Mouse (Mus musculus) lung, embryonic 14.5 days (tissue): Measurements from ENCODE around the gene Ntrk3. TPM values are rescaled to one million over a fixed set of nuclear protein-coding genes. Genes with fewer than 3 reads are reported as not detected.

ENCODE experiments used
- ATAC-seq: fragments of 200-750 bp; cut with Nextera tagmentation; 2 replicates; pipeline ENCODE4 v1.8.0; 2017; ENCODE audit warnings: mild to moderate bottlenecking, moderate TSS enrichment, moderate library complexity; ENCODE audit not compliant: insufficient read depth
- DNase-seq: peaks from one replicate; pipeline ENCODE4 v3.0.0-alpha.2; 2015
- H3K27ac ChIP-seq: fragments of 300-500 bp; sonication (generic); 2 replicates; pipeline ENCODE4 v1.5.1; 2014; ENCODE audit warnings: low read depth, mild to moderate bottlenecking, moderate library complexity
- H3K27me3 ChIP-seq: fragments of 300-500 bp; sonication (generic); 2 replicates; pipeline ENCODE4 v1.6.1; 2014; ENCODE audit warnings: low read length, control low read depth; ENCODE audit not compliant: insufficient read depth
- H3K36me3 ChIP-seq: fragments of 300-500 bp; sonication (generic); 2 replicates; pipeline ENCODE4 v1.6.1; 2014; ENCODE audit warnings: control low read depth; ENCODE audit not compliant: insufficient read depth
- H3K4me1 ChIP-seq: fragments of 300-500 bp; sonication (generic); 2 replicates; pipeline ENCODE4 v1.6.1; 2014; ENCODE audit warnings: antibody characterized with exemption, control low read depth; ENCODE audit not compliant: insufficient read depth
- H3K4me2 ChIP-seq: fragments of 300-500 bp; sonication (generic); 2 replicates; pipeline ENCODE4 v1.6.1; 2014; ENCODE audit warnings: mild to moderate bottlenecking
- H3K4me3 ChIP-seq: fragments of 300-500 bp; sonication (generic); 2 replicates; pipeline ENCODE4 v1.5.1; 2014; ENCODE audit warnings: low read depth, low read length
- H3K9ac ChIP-seq: fragments of 300-500 bp; sonication (generic); 2 replicates; pipeline ENCODE4 v1.6.1; 2014
- H3K9me3 ChIP-seq: fragments of 300-500 bp; sonication (generic); 2 replicates; pipeline ENCODE4 v1.6.1; 2016; ENCODE audit warnings: low read depth, low read length, control low read depth
- CTCF ChIP-seq: IDR thresholded peaks from 2 replicates; pipeline ENCODE4 v1.5.1; 2016; ENCODE audit warnings: antibody characterized with exemption, low read depth
- WGBS: fragments of 180-500 bp; shearing (Covaris S2); extraction: QIAGEN DNeasy Blood & Tissue Kit; methylation state at CpG from one replicate; pipeline ENCODE4 v1.1.7; 2014; 5-methylcytosine and 5-hydroxymethylcytosine counted together
- polyA plus RNA-seq: library from polyadenylated mRNA; unstranded; fragments of >200 nt; fragmentation: Nextera tagmentation; extraction: Ambion mirVana; gene quantifications from 2 replicates; pipeline ENCODE4 v1.2.1, GENCODE M21; 2014

Ntrk3 gene
- polyA plus RNA-seq, 1 experiment from 2014 or later = 0.36 TPM

GRCm38 (mm10) chr7:78578461-78579359, 159.1 kb downstream of the Ntrk3 start:
- Histone ChIP-seq H3K27ac (no peak overlapping the region), H3K4me1 (no peaks in the 10 kb centered on the region), H3K27me3 (peaks cover 85% of the 10 kb centered on the region), H3K4me3 (peak overlapping the region; percentile 41), H3K9ac (peak overlapping the region; percentile 32; the same call in 1 of the 2 replicates), H3K4me2 (peak overlapping the region; percentile 89), H3K36me3 (no peaks in the 10 kb centered on the region), H3K9me3 (no peaks in the 10 kb centered on the region)
- TF ChIP-seq CTCF = no peak
- DNase-seq = peak; percentile 20
- under 1% methylated on average over 48 of the region's 66 CpGs for WGBS
- ATAC-seq = no peak

- no peaks in the 10 kb centered on the region for H3K9me3 ChIP-seq
- no peaks in the 10 kb centered on the region for H3K4me1 ChIP-seq
- H3K27ac ChIP-seq = no peak overlapping the region
- peak; percentile 54 for DNase-seq
- no peak for TF ChIP-seq CTCF
- peaks cover 79% of the 10 kb centered on the region for H3K27me3 ChIP-seq
- WGBS = 0% methylated on average over 19 of the region's 23 CpGs
- peak overlapping the region; percentile 41 for H3K4me3 ChIP-seq
- H3K9ac ChIP-seq = peak overlapping the region; percentile 6; the same call in 1 of the 2 replicates
- peak; percentile 43; the same call in 1 of the 2 replicates for ATAC-seq
- H3K4me2 ChIP-seq = peak overlapping the region; percentile 89
- no peaks in the 10 kb centered on the region for H3K36me3 ChIP-seq
These were observed 159.7 kb downstream of the Ntrk3 start for GRCm38 (mm10) chr7:78578111-78578460.

- H3K4me2 ChIP-seq = peak overlapping the region; percentile 89
- no peak overlapping the region for H3K27ac ChIP-seq
- 0% methylated on average over 47 of the region's 49 CpGs for WGBS
- ATAC-seq (peak; percentile 55; the same call in 1 of the 2 replicates), DNase-seq (peak; percentile 46)
- H3K4me1 ChIP-seq = no peaks in the 10 kb centered on the region
- H3K4me3 ChIP-seq = peak overlapping the region; percentile 41
- peak overlapping the region; percentile 6; the same call in 1 of the 2 replicates for H3K9ac ChIP-seq
- H3K36me3 ChIP-seq = no peaks in the 10 kb centered on the region
- H3K27me3 ChIP-seq = peaks cover 75% of the 10 kb centered on the region
- H3K9me3 ChIP-seq = no peaks in the 10 kb centered on the region
- TF ChIP-seq CTCF = no peak
These were observed 160.2 kb downstream of the Ntrk3 start for GRCm38 (mm10) chr7:78577462-78578110.

- 2% methylated on average over 35 of the region's 35 CpGs for WGBS
- peak; percentile 68 for DNase-seq
- Histone ChIP-seq H3K4me2 (peak overlapping the region; percentile 89), H3K4me3 (peak overlapping the region; percentile 41), H3K4me1 (no peaks in the 10 kb centered on the region), H3K9ac (peak overlapping the region; percentile 18; the same call in 1 of the 2 replicates), H3K27me3 (peaks cover 69% of the 10 kb centered on the region), H3K9me3 (no peaks in the 10 kb centered on the region), H3K27ac (no peak overlapping the region), H3K36me3 (no peaks in the 10 kb centered on the region)
- ATAC-seq = peak; percentile 77
- no peak for TF ChIP-seq CTCF
These were observed 160.9 kb downstream of the Ntrk3 start for GRCm38 (mm10) chr7:78576706-78577461.

- no peaks in the 10 kb centered on the region for H3K9me3 ChIP-seq
- peak overlapping the region; percentile 41; the same call in 1 of the 2 replicates for H3K4me3 ChIP-seq
- no peaks in the 10 kb centered on the region for H3K4me1 ChIP-seq
- H3K27me3 ChIP-seq = peaks cover 62% of the 10 kb centered on the region
- ATAC-seq (no peak), DNase-seq (no peak)
- no peak overlapping the region for H3K9ac ChIP-seq
- H3K36me3 ChIP-seq = no peaks in the 10 kb centered on the region
- no peak for TF ChIP-seq CTCF
- no peak overlapping the region for H3K27ac ChIP-seq
- 22% methylated on average over 5 of the region's 5 CpGs for WGBS
- H3K4me2 ChIP-seq = peak overlapping the region; percentile 11; the same call in 1 of the 2 replicates
These were observed 161.6 kb downstream of the Ntrk3 start for GRCm38 (mm10) chr7:78576169-78576568.

GRCm38 (mm10) chr7:78575556-78575955, 162.3 kb downstream of the Ntrk3 start:
- H3K36me3 ChIP-seq = no peaks in the 10 kb centered on the region
- ATAC-seq (no peak), DNase-seq (no peak)
- H3K27ac ChIP-seq = no peak overlapping the region
- peaks cover 57% of the 10 kb centered on the region for H3K27me3 ChIP-seq
- no peak for TF ChIP-seq CTCF
- no peak overlapping the region for H3K9ac ChIP-seq
- no peaks in the 10 kb centered on the region for H3K9me3 ChIP-seq
- H3K4me2 ChIP-seq = no peak overlapping the region; the same call in 1 of the 2 replicates
- 11% methylated on average over 3 of the region's 3 CpGs for WGBS
- H3K4me3 ChIP-seq = no peak overlapping the region
- no peaks in the 10 kb centered on the region for H3K4me1 ChIP-seq
